Mouse (Mus musculus): ENCODE measurements around the gene Cdca4. TPM values are rescaled to one million over a fixed set of nuclear protein-coding genes. Genes with fewer than 3 reads are reported as not detected.

The Cdca4 gene
- polyA plus RNA-seq, 1 experiment from 2014 or later = 86.0 TPM

- Histone ChIP-seq H3K36me3 (peaks cover 15% of the 10 kb centered on the region), H3K4me3 (no peak overlapping the region), H3K9ac (no peak overlapping the region), H3K9me3 (replicated peaks) (no peaks in the 10 kb centered on the region), H3K27ac (0 out of 2 replicates have a peak overlapping the region, but pooled peaks have one; percentile 25), H3K4me1 (peaks cover 25% of the 10 kb centered on the region), H3K4me2 (no peak overlapping the region), H3K27me3 (replicated peaks) (no peaks in the 10 kb centered on the region)
- 18% methylated on average over 6 of the region's 6 CpGs for WGBS (ENCODE audit: insufficient replicate concordance)
- ATAC-seq = no peak
These were observed 4.3 kb upstream of the Cdca4 start for GRCm38 (mm10) chr12:112833527-112833926.

- peaks cover 32% of the 10 kb centered on the region for H3K4me1 ChIP-seq
- no peak overlapping the region for H3K9ac ChIP-seq
- H3K36me3 ChIP-seq = peaks cover 24% of the 10 kb centered on the region
- no peaks in the 10 kb centered on the region for H3K27me3 ChIP-seq (replicated peaks)
- 64% methylated on average over 5 of the region's 5 CpGs for WGBS (ENCODE audit: insufficient replicate concordance)
- no peak overlapping the region for H3K27ac ChIP-seq
- ATAC-seq = no peak
- no peak overlapping the region for H3K4me3 ChIP-seq
- no peaks in the 10 kb centered on the region for H3K9me3 ChIP-seq (replicated peaks)
- no peak overlapping the region for H3K4me2 ChIP-seq
These were observed 3.2 kb upstream of the Cdca4 start for GRCm38 (mm10) chr12:112832411-112832810.

GRCm38 (mm10) chr12:112830570-112830969, 1.3 kb upstream of the Cdca4 start:
- WGBS (ENCODE audit: insufficient replicate concordance) = 76% methylated on average over 3 of the region's 3 CpGs
- peak overlapping the region; percentile 79; the same call in 1 of the 2 replicates for H3K27ac ChIP-seq
- ATAC-seq = no peak

GRCm38 (mm10) chr12:112830141-112830540, 918 bp upstream of the Cdca4 start:
- no peak for ATAC-seq
- H3K4me1 ChIP-seq = peaks cover 55% of the 10 kb centered on the region

More at GRCm38 (mm10) chr12:112830570-112830969, 1.3 kb upstream of the Cdca4 start:
- peaks cover 43% of the 10 kb centered on the region for H3K36me3 ChIP-seq
- no peaks in the 10 kb centered on the region for H3K27me3 ChIP-seq (replicated peaks)
- H3K4me3 ChIP-seq = peak overlapping the region; percentile 93
- H3K9ac ChIP-seq = peak overlapping the region; percentile 75
- peak overlapping the region; percentile 79 for H3K4me2 ChIP-seq
- no peaks in the 10 kb centered on the region for H3K9me3 ChIP-seq (replicated peaks)
- peaks cover 51% of the 10 kb centered on the region for H3K4me1 ChIP-seq

GRCm38 (mm10) chr12:112828501-112829243, 551 bp downstream of the Cdca4 start:
- Histone ChIP-seq H3K27me3 (replicated peaks) (no peaks in the 10 kb centered on the region), H3K4me2 (peak overlapping the region; percentile 71), H3K4me1 (peaks cover 63% of the 10 kb centered on the region), H3K27ac (peak overlapping the region; percentile 93), H3K9ac (peak overlapping the region; percentile 97), H3K4me3 (peak overlapping the region; percentile 93), H3K9me3 (replicated peaks) (no peaks in the 10 kb centered on the region), H3K36me3 (peaks cover 61% of the 10 kb centered on the region)
- under 1% methylated on average over 49 of the region's 51 CpGs for WGBS (ENCODE audit: insufficient replicate concordance)
- ATAC-seq = peak; percentile 73

More at GRCm38 (mm10) chr12:112830141-112830540, 918 bp upstream of the Cdca4 start:
- Histone ChIP-seq H3K4me2 (peak overlapping the region; percentile 79), H3K4me3 (peak overlapping the region; percentile 93), H3K27ac (peak overlapping the region; percentile 79), H3K9me3 (replicated peaks) (no peaks in the 10 kb centered on the region), H3K36me3 (peaks cover 46% of the 10 kb centered on the region), H3K27me3 (replicated peaks) (no peaks in the 10 kb centered on the region), H3K9ac (peak overlapping the region; percentile 75)
- 20% methylated on average over 2 of the region's 2 CpGs for WGBS (ENCODE audit: insufficient replicate concordance)

GRCm38 (mm10) chr12:112825901-112826300, 3.3 kb downstream of the Cdca4 start:
- H3K4me1 ChIP-seq = peaks cover 81% of the 10 kb centered on the region
- no peaks in the 10 kb centered on the region for H3K9me3 ChIP-seq (replicated peaks)
- H3K9ac ChIP-seq = peak overlapping the region; percentile 97
- no peak for ATAC-seq
- H3K4me3 ChIP-seq = peak overlapping the region; percentile 93; the same call in 1 of the 2 replicates
- WGBS (ENCODE audit: insufficient replicate concordance) = 73% methylated on average over 5 of the region's 5 CpGs
- H3K27me3 ChIP-seq (replicated peaks) = no peaks in the 10 kb centered on the region
- 0 out of 2 replicates have a peak overlapping the region, but pooled peaks have one; percentile 7 for H3K27ac ChIP-seq
- H3K4me2 ChIP-seq = peak overlapping the region; percentile 71
- peaks cover 72% of the 10 kb centered on the region for H3K36me3 ChIP-seq

- no peaks in the 10 kb centered on the region for H3K27me3 ChIP-seq (replicated peaks)
- H3K9me3 ChIP-seq (replicated peaks) = no peaks in the 10 kb centered on the region
- H3K9ac ChIP-seq = peak overlapping the region; percentile 33; the same call in 1 of the 2 replicates
- H3K36me3 ChIP-seq = peaks cover 97% of the 10 kb centered on the region
- ATAC-seq = no peak
- no peak overlapping the region for H3K4me3 ChIP-seq
- WGBS (ENCODE audit: insufficient replicate concordance) = 45% methylated on average over 4 of the region's 4 CpGs
- peaks cover 78% of the 10 kb centered on the region for H3K4me1 ChIP-seq
- H3K27ac ChIP-seq = no peak overlapping the region
- peak overlapping the region; percentile 71 for H3K4me2 ChIP-seq
These were observed 6.0 kb downstream of the Cdca4 start for GRCm38 (mm10) chr12:112823221-112823620.

GRCm38 (mm10) chr12:112822676-112823075, 6.5 kb downstream of the Cdca4 start:
- no peak for ATAC-seq
- Histone ChIP-seq H3K27ac (no peak overlapping the region), H3K36me3 (peaks cover 97% of the 10 kb centered on the region), H3K9ac (no peak overlapping the region; the same call in 1 of the 2 replicates), H3K4me2 (peak overlapping the region; percentile 24), H3K9me3 (replicated peaks) (no peaks in the 10 kb centered on the region), H3K4me1 (peaks cover 73% of the 10 kb centered on the region), H3K4me3 (no peak overlapping the region), H3K27me3 (replicated peaks) (no peaks in the 10 kb centered on the region)
- WGBS (ENCODE audit: insufficient replicate concordance) = 65% methylated on average over 2 of the region's 2 CpGs

GRCm38 (mm10) chr12:112821974-112822373, 7.2 kb downstream of the Cdca4 start:
- Histone ChIP-seq H3K27me3 (replicated peaks) (no peaks in the 10 kb centered on the region), H3K9ac (no peak overlapping the region), H3K9me3 (replicated peaks) (no peaks in the 10 kb centered on the region), H3K36me3 (peaks cover 97% of the 10 kb centered on the region), H3K4me2 (0 out of 2 replicates have a peak overlapping the region, but pooled peaks have one; percentile 15), H3K4me3 (peak overlapping the region; percentile 3; the same call in 1 of the 2 replicates), H3K4me1 (peaks cover 66% of the 10 kb centered on the region), H3K27ac (no peak overlapping the region)
- 36% methylated on average over 4 of the region's 4 CpGs for WGBS (ENCODE audit: insufficient replicate concordance)
- no peak for ATAC-seq

GRCm38 (mm10) chr12:112821216-112821615, 8.0 kb downstream of the Cdca4 start:
- H3K36me3 ChIP-seq = peaks cover 97% of the 10 kb centered on the region
- no peak overlapping the region; the same call in 1 of the 2 replicates for H3K9ac ChIP-seq
- no peak overlapping the region for H3K4me2 ChIP-seq
- 22% methylated on average over 1 of the region's 1 CpGs for WGBS (ENCODE audit: insufficient replicate concordance)
- no peaks in the 10 kb centered on the region for H3K27me3 ChIP-seq (replicated peaks)
- H3K9me3 ChIP-seq (replicated peaks) = no peaks in the 10 kb centered on the region
- no peak overlapping the region for H3K27ac ChIP-seq
- peaks cover 58% of the 10 kb centered on the region for H3K4me1 ChIP-seq
- H3K4me3 ChIP-seq = no peak overlapping the region
- no peak; the same call in 1 of the 2 replicates for ATAC-seq

- no peak for ATAC-seq
- WGBS (ENCODE audit: insufficient replicate concordance) = 81% methylated on average over 12 of the region's 12 CpGs
These were observed 8.7 kb downstream of the Cdca4 start for GRCm38 (mm10) chr12:112820401-112820999.

More at GRCm38 (mm10) chr12:112820401-112820999, 8.7 kb downstream of the Cdca4 start:
- Histone ChIP-seq H3K27ac (no peak overlapping the region), H3K9me3 (replicated peaks) (no peaks in the 10 kb centered on the region), H3K4me3 (no peak overlapping the region), H3K27me3 (replicated peaks) (no peaks in the 10 kb centered on the region), H3K4me2 (no peak overlapping the region), H3K9ac (no peak overlapping the region), H3K4me1 (peaks cover 51% of the 10 kb centered on the region), H3K36me3 (peaks cover 97% of the 10 kb centered on the region)
